Mouse (Mus musculus): ENCODE data around the gene Sf1.

DNA sequence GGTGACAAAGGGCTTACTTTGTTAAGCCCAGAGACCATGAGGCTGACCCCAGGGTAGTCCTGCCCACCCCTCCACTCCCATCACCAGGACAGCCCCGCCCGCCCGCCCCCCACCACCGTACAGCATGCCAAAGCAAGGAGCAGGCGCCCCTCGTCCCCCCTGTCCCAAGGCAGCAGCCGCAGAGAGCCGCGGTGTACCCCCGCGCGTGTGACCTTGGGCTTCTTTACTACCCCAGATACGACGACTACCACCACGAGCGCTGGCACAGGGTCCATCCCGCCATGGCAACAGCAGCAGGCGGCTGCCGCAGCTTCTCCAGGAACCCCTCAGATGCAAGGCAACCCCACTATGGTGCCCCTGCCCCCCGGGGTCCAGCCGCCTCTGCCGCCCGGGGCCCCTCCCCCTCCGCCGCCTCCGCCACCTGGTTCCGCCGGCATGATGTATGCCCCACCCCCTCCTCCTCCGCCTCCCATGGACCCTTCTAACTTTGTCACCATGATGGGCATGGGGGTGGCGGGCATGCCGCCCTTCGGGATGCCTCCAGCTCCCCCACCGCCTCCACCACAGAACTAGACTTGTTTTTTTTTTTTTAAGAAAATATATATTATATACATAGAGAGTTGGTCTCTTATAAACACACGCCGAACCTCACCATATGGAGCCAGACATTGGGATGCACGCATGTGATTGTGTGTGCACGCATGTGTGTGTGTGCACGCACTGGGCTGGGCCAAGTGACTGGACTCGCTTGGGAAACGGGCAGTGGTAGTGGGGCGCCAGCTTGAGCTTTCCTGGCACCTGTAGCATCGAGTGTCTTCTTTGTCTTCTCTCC is 12.1 kb downstream of the Sf1 start:
- no peak for TF ChIP-seq CTCF (IDR thresholded peaks at IDR 0.05; ENCODE audit: low read depth, low read length)
- TF ChIP-seq POLR2A (IDR thresholded peaks at IDR 0.05; ENCODE audit: insufficient read depth, low read length), result no peak
